Mouse (Mus musculus) liver, embryonic 14.5 days (tissue): Measurements from ENCODE around the gene Sit1. TPM values are rescaled to one million over a fixed set of nuclear protein-coding genes. Genes with fewer than 3 reads are reported as not detected.

ENCODE experiments used
- ATAC-seq: fragments of 200-750 bp; cut with Nextera tagmentation; 2 replicates; pipeline ENCODE4 v1.8.0; 2017; ENCODE audit warnings: moderate number of reproducible peaks, mild to moderate bottlenecking, moderate library complexity; ENCODE audit not compliant: insufficient read depth
- DNase-seq, 3 experiments: peaks; one replicate each; pipeline ENCODE4 v3.0.0-alpha.2; 2012 to 2013; ENCODE audit warnings: low read depth in 3 of 3, low spot score in 3 of 3
- H3K27ac ChIP-seq: fragments of 300-500 bp; sonication (generic); 2 replicates; pipeline ENCODE4 v1.5.1; 2014; ENCODE audit warnings: moderate library complexity, mild to moderate bottlenecking, control low read depth, inconsistent platforms
- H3K27me3 ChIP-seq: fragments of 300-500 bp; sonication (generic); 2 replicates; pipeline ENCODE4 v1.6.1; 2014; ENCODE audit warnings: mild to moderate bottlenecking, low read length, moderate library complexity; ENCODE audit not compliant: control insufficient read depth, insufficient read depth
- H3K36me3 ChIP-seq: fragments of 300-500 bp; sonication (generic); replicated peaks from 2 replicates; pipeline ENCODE4 v1.6.1; 2014; ENCODE audit warnings: low read depth; ENCODE audit not compliant: control insufficient read depth, insufficient read depth
- H3K4me1 ChIP-seq, 2 experiments: fragments of 200-500 bp in 1 of 2; fragments of 300-500 bp in 1 of 2; sonication (generic) in 1 of 2; replicated peaks; 2 replicates each; pipeline ENCODE4 v1.6.1; 2012 to 2014; ENCODE audit warnings: antibody characterized with exemption in 1 of 2, inconsistent platforms in 1 of 2, low read length in 1 of 2; ENCODE audit not compliant: control insufficient read depth in 2 of 2, insufficient read depth in 2 of 2
- H3K4me2 ChIP-seq: fragments of 300-500 bp; sonication (generic); 2 replicates; pipeline ENCODE4 v1.6.1; 2014; ENCODE audit warnings: low read depth, mild to moderate bottlenecking, control low read depth, moderate library complexity
- H3K4me3 ChIP-seq, 2 experiments: fragments of 200-500 bp in 1 of 2; fragments of 300-500 bp in 1 of 2; sonication (generic) in 1 of 2; 2 replicates each; pipeline ENCODE4 v1.5.1; 2012 to 2014; ENCODE audit warnings: low read depth in 2 of 2, low read length in 2 of 2, mild to moderate bottlenecking in 2 of 2, control low read depth in 1 of 2, inconsistent platforms in 1 of 2, moderate library complexity in 1 of 2; ENCODE audit not compliant: insufficient read depth in 1 of 2
- H3K9ac ChIP-seq: fragments of 300-500 bp; sonication (generic); replicated peaks from 2 replicates; pipeline ENCODE4 v1.6.1; 2014; ENCODE audit warnings: mild to moderate bottlenecking, control low read depth, moderate library complexity
- H3K9me3 ChIP-seq: fragments of 300-500 bp; sonication (generic); 2 replicates; pipeline ENCODE4 v1.6.1; 2016; ENCODE audit warnings: low read length, mixed read lengths; ENCODE audit not compliant: control insufficient read depth
- CTCF ChIP-seq: IDR thresholded peaks from 2 replicates; pipeline ENCODE4 v1.5.1; 2016; ENCODE audit warnings: antibody characterized with exemption, low read depth, control low read depth
- EP300 ChIP-seq: IDR thresholded peaks from 2 replicates; pipeline ENCODE4 v1.6.1; 2016; ENCODE audit warnings: antibody characterized with exemption, low read depth
- WGBS: fragments of 180-500 bp; shearing (Covaris S2); extraction: QIAGEN DNeasy Blood & Tissue Kit; methylation state at CpG from one replicate; pipeline ENCODE4 v1.1.7; 2014; ENCODE audit not compliant: insufficient replicate concordance; 5-methylcytosine and 5-hydroxymethylcytosine counted together
- polyA plus RNA-seq, 2 experiments: library from polyadenylated mRNA; depleted of rRNA in 1 of 2; stranded (reverse) in 1 of 2; unstranded in 1 of 2; fragments of >200 nt; fragmentation: Nextera tagmentation in 1 of 2; extraction: Ambion mirVana in 1 of 2; gene quantifications; 2 replicates each; pipeline versions ENCODE4 v1.2.1 to v1.2.3; 2012 to 2014

The Sit1 gene
- polyA plus RNA-seq, 2 experiments = 0.04 TPM; not detected in 1

GRCm38 (mm10) chr4:43441639-43442038 lies 41.9 kb downstream of the Sit1 start, which contains the start of gene Tesk1:
Tesk1 (plus strand) TSS chr4:43441939.
- Histone ChIP-seq H3K27ac (peak within 1 kb of the TSS; percentile 4; the same call in 1 of the 2 replicates), H3K27me3 (peaks cover 10% of the 10 kb centered on the region), H3K36me3 (no peaks in the 10 kb centered on the region), H3K9me3 (no peaks in the 10 kb centered on the region), H3K4me1 (0 out of 4 replicates have a peak, but pooled peaks cover 0 to 2% of the 10 kb centered on the region in 2 experiments), H3K4me2 (peak within 1 kb of the TSS; percentile 94), H3K9ac (peak within 1 kb of the TSS; percentile 41), H3K4me3 (peak within 1 kb of the TSS; percentile 58 to 69)
- TF ChIP-seq CTCF = no peak
- no peak for TF ChIP-seq EP300
- 25% methylated on average over 4 of the region's 4 CpGs for WGBS
- DNase-seq = no peak
- no peak for ATAC-seq

- Histone ChIP-seq H3K9me3 (no peaks in the 10 kb centered on the region), H3K27me3 (peaks cover 12% of the 10 kb centered on the region), H3K4me3 (no peak overlapping the region), H3K4me1 (no peaks in the 10 kb centered on the region), H3K9ac (no peak overlapping the region), H3K36me3 (no peaks in the 10 kb centered on the region), H3K4me2 (no peak overlapping the region), H3K27ac (no peak overlapping the region)
- WGBS = 57% methylated on average over 1 of the region's 1 CpGs
- ATAC-seq (no peak), DNase-seq (no peak)
- no peak for TF ChIP-seq CTCF
- TF ChIP-seq EP300 = no peak
Observed at GRCm38 (mm10) chr4:43432832-43433231, 50.7 kb downstream of the Sit1 start.

Other genes starting within 250 kb of the Sit1 start
- 0.05 and 0.06 TPM in 2 replicates for gene Atp8b5, start 216.6 kb downstream of the Sit1 start, polyA plus RNA-seq (2012; rRNA removed)
- gene Atp8b5, start 216.6 kb downstream of the Sit1 start, polyA plus RNA-seq (2014; fragmentation: Nextera tagmentation; extraction: Ambion mirVana) = 0.06 TPM in 1 of 2 replicates, not detected in the other
- 0.50 and 0.81 TPM in 2 replicates for gene Rusc2, start 101.8 kb downstream of the Sit1 start, polyA plus RNA-seq (2012; rRNA removed)
- 0.28 and 0.81 TPM in 2 replicates for gene Rusc2, start 101.8 kb downstream of the Sit1 start, polyA plus RNA-seq (2014; fragmentation: Nextera tagmentation; extraction: Ambion mirVana)
- gene Fam166b, start 54.6 kb downstream of the Sit1 start, polyA plus RNA-seq (2012; rRNA removed) = not detected in 2 replicates
- not detected in 2 replicates for gene Fam166b, start 54.6 kb downstream of the Sit1 start, polyA plus RNA-seq (2014; fragmentation: Nextera tagmentation; extraction: Ambion mirVana)
- gene Tesk1, start 41.8 kb downstream of the Sit1 start, polyA plus RNA-seq (2012; rRNA removed) = 3.3 and 4.0 TPM in 2 replicates
- gene Tesk1, start 41.8 kb downstream of the Sit1 start, polyA plus RNA-seq (2014; fragmentation: Nextera tagmentation; extraction: Ambion mirVana) = 0.65 and 1.2 TPM in 2 replicates
- gene Cd72, start 29.1 kb downstream of the Sit1 start, polyA plus RNA-seq (2012; rRNA removed) = 0.11 and 0.31 TPM in 2 replicates
- gene Cd72, start 29.1 kb downstream of the Sit1 start, polyA plus RNA-seq (2014; fragmentation: Nextera tagmentation; extraction: Ambion mirVana) = 0.74 and 0.95 TPM in 2 replicates
- 11.8 and 27.6 TPM in 2 replicates for gene Ccdc107, start 9.2 kb upstream of the Sit1 start, polyA plus RNA-seq (2012; rRNA removed)
- gene Ccdc107, start 9.2 kb upstream of the Sit1 start, polyA plus RNA-seq (2014; fragmentation: Nextera tagmentation; extraction: Ambion mirVana) = 32.1 and 36.7 TPM in 2 replicates
- gene Arhgef39, start 16.0 kb upstream of the Sit1 start, polyA plus RNA-seq (2012; rRNA removed) = 37.5 and 42.5 TPM in 2 replicates
- 23.4 and 24.7 TPM in 2 replicates for gene Arhgef39, start 16.0 kb upstream of the Sit1 start, polyA plus RNA-seq (2014; fragmentation: Nextera tagmentation; extraction: Ambion mirVana)
- gene Car9, start 23.2 kb upstream of the Sit1 start, polyA plus RNA-seq (2012; rRNA removed) = 0.75 and 0.84 TPM in 2 replicates
- gene Car9, start 23.2 kb upstream of the Sit1 start, polyA plus RNA-seq (2014; fragmentation: Nextera tagmentation; extraction: Ambion mirVana) = 0.32 and 0.59 TPM in 2 replicates
- 3.3 and 8.9 TPM in 2 replicates for gene Tpm2, start 40.0 kb upstream of the Sit1 start, polyA plus RNA-seq (2012; rRNA removed)
- 12.6 and 16.1 TPM in 2 replicates for gene Tpm2, start 40.0 kb upstream of the Sit1 start, polyA plus RNA-seq (2014; fragmentation: Nextera tagmentation; extraction: Ambion mirVana)
- 9.6 and 10.9 TPM in 2 replicates for gene Creb3, start 78.6 kb upstream of the Sit1 start, polyA plus RNA-seq (2012; rRNA removed)
- 21.2 and 21.7 TPM in 2 replicates for gene Creb3, start 78.6 kb upstream of the Sit1 start, polyA plus RNA-seq (2014; fragmentation: Nextera tagmentation; extraction: Ambion mirVana)
- gene Tln1, start 79.0 kb upstream of the Sit1 start, polyA plus RNA-seq (2012; rRNA removed) = 26.4 and 30.1 TPM in 2 replicates
- gene Tln1, start 79.0 kb upstream of the Sit1 start, polyA plus RNA-seq (2014; fragmentation: Nextera tagmentation; extraction: Ambion mirVana) = 39.3 and 39.7 TPM in 2 replicates
- 13.4 and 15.1 TPM in 2 replicates for gene Rgp1, start 95.0 kb upstream of the Sit1 start, polyA plus RNA-seq (2012; rRNA removed)
- 11.0 and 11.4 TPM in 2 replicates for gene Rgp1, start 95.0 kb upstream of the Sit1 start, polyA plus RNA-seq (2014; fragmentation: Nextera tagmentation; extraction: Ambion mirVana)
- gene Gba2, start 95.1 kb upstream of the Sit1 start, polyA plus RNA-seq (2012; rRNA removed) = 12.5 and 12.7 TPM in 2 replicates
- 10.5 and 11.9 TPM in 2 replicates for gene Gba2, start 95.1 kb upstream of the Sit1 start, polyA plus RNA-seq (2014; fragmentation: Nextera tagmentation; extraction: Ambion mirVana)
- gene Msmp, start 100.8 kb upstream of the Sit1 start, polyA plus RNA-seq (2012; rRNA removed) = not detected in 2 replicates
- not detected in 2 replicates for gene Msmp, start 100.8 kb upstream of the Sit1 start, polyA plus RNA-seq (2014; fragmentation: Nextera tagmentation; extraction: Ambion mirVana)
- gene Npr2, start 148.2 kb upstream of the Sit1 start, polyA plus RNA-seq (2012; rRNA removed) = 1.7 and 1.8 TPM in 2 replicates
- gene Npr2, start 148.2 kb upstream of the Sit1 start, polyA plus RNA-seq (2014; fragmentation: Nextera tagmentation; extraction: Ambion mirVana) = 0.72 and 0.80 TPM in 2 replicates
- gene Spag8, start 169.9 kb upstream of the Sit1 start, polyA plus RNA-seq (2012; rRNA removed) = 0.16 and 0.31 TPM in 2 replicates
- 0.24 TPM in 1 of 2 replicates, not detected in the other for gene Spag8, start 169.9 kb upstream of the Sit1 start, polyA plus RNA-seq (2014; fragmentation: Nextera tagmentation; extraction: Ambion mirVana)
- 29.1 and 29.2 TPM in 2 replicates for gene Hint2, start 172.7 kb upstream of the Sit1 start, polyA plus RNA-seq (2012; rRNA removed)
- 76.8 and 77.6 TPM in 2 replicates for gene Hint2, start 172.7 kb upstream of the Sit1 start, polyA plus RNA-seq (2014; fragmentation: Nextera tagmentation; extraction: Ambion mirVana)
- 0.22 and 0.37 TPM in 2 replicates for gene Tmem8b, start 185.2 kb upstream of the Sit1 start, polyA plus RNA-seq (2012; rRNA removed)
- gene Tmem8b, start 185.2 kb upstream of the Sit1 start, polyA plus RNA-seq (2014; fragmentation: Nextera tagmentation; extraction: Ambion mirVana) = 0.05 and 0.11 TPM in 2 replicates
- gene Fam221b, start 185.4 kb upstream of the Sit1 start, polyA plus RNA-seq (2012; rRNA removed) = 0.01 and 0.02 TPM in 2 replicates
- 1.7 TPM in 2 replicates for gene Fam221b, start 185.4 kb upstream of the Sit1 start, polyA plus RNA-seq (2014; fragmentation: Nextera tagmentation; extraction: Ambion mirVana)
- not detected in 2 replicates for gene Olfr70, start 217.1 kb upstream of the Sit1 start, polyA plus RNA-seq (2012; rRNA removed)
- not detected in 2 replicates for gene Olfr70, start 217.1 kb upstream of the Sit1 start, polyA plus RNA-seq (2014; fragmentation: Nextera tagmentation; extraction: Ambion mirVana)
- gene Olfr71, start 226.5 kb upstream of the Sit1 start, polyA plus RNA-seq (2012; rRNA removed) = not detected in 2 replicates
- not detected in 2 replicates for gene Olfr71, start 226.5 kb upstream of the Sit1 start, polyA plus RNA-seq (2014; fragmentation: Nextera tagmentation; extraction: Ambion mirVana)
- 0.08 and 0.09 TPM in 2 replicates for gene Hrct1, start 243.5 kb upstream of the Sit1 start, polyA plus RNA-seq (2012; rRNA removed)
- 0.06 and 0.21 TPM in 2 replicates for gene Hrct1, start 243.5 kb upstream of the Sit1 start, polyA plus RNA-seq (2014; fragmentation: Nextera tagmentation; extraction: Ambion mirVana)
- gene Spaar, start 246.3 kb upstream of the Sit1 start, polyA plus RNA-seq (2012; rRNA removed) = 0.01 and 0.02 TPM in 2 replicates
- gene Spaar, start 246.3 kb upstream of the Sit1 start, polyA plus RNA-seq (2014; fragmentation: Nextera tagmentation; extraction: Ambion mirVana) = 0.03 TPM in 1 of 2 replicates, not detected in the other